Mouse (Mus musculus): ENCODE measurements around the gene Methig1.
"Not testable (repeated sequence)": the region's sequence is repeated elsewhere in the genome, so short reads cannot be mapped to it uniquely, and the experiment has no call there.

The Methig1 gene

GRCm38 (mm10) chr15:100395561-100395960, 42.6 kb downstream of the Methig1 start:
- no peak for DNase-seq (ENCODE audit: low spot score in 2 of 2)

GRCm38 (mm10) chr15:100400592-100401250, 47.8 kb downstream of the Methig1 start:
- DNase-seq (ENCODE audit: low spot score in 2 of 2), result no peak

GRCm38 (mm10) chr15:100401811-100402210, 48.9 kb downstream of the Methig1 start:
- DNase-seq (ENCODE audit: low spot score in 2 of 2), result no peak

- DNase-seq (ENCODE audit: low spot score in 2 of 2), result no peak
Measured at GRCm38 (mm10) chr15:100402347-100402746, 49.4 kb downstream of the Methig1 start.

- no peak for DNase-seq (ENCODE audit: low spot score in 2 of 2)
Measured at GRCm38 (mm10) chr15:100402798-100403197, 49.8 kb downstream of the Methig1 start.

- DNase-seq (ENCODE audit: low spot score in 2 of 2), result no peak
Measured at GRCm38 (mm10) chr15:100403318-100404000, 50.5 kb downstream of the Methig1 start.

- DNase-seq (ENCODE audit: low spot score in 2 of 2), result no peak
Measured at GRCm38 (mm10) chr15:100406088-100406487, 53.1 kb downstream of the Methig1 start.

GRCm38 (mm10) chr15:100410918-100411672, 58.1 kb downstream of the Methig1 start:
- no peak for DNase-seq (ENCODE audit: low spot score in 2 of 2)

GRCm38 (mm10) chr15:100411731-100412130, 58.8 kb downstream of the Methig1 start:
- no peak for DNase-seq (ENCODE audit: low spot score in 2 of 2)

- DNase-seq (ENCODE audit: low spot score in 2 of 2), result no peak
Measured at GRCm38 (mm10) chr15:100413306-100413705, 60.4 kb downstream of the Methig1 start.

GRCm38 (mm10) chr15:100414011-100414410, 61.1 kb downstream of the Methig1 start:
- no peak for DNase-seq (ENCODE audit: low spot score in 2 of 2)

GRCm38 (mm10) chr15:100414942-100415341, 62.0 kb downstream of the Methig1 start:
- no peak for DNase-seq (ENCODE audit: low spot score in 2 of 2)

- no peak for DNase-seq (ENCODE audit: low spot score in 2 of 2)
Measured at GRCm38 (mm10) chr15:100415684-100416083, 62.7 kb downstream of the Methig1 start.

- no peak for DNase-seq (ENCODE audit: low spot score in 2 of 2)
Measured at GRCm38 (mm10) chr15:100417854-100418450, 65.0 kb downstream of the Methig1 start.

GRCm38 (mm10) chr15:100419311-100419710, 66.4 kb downstream of the Methig1 start:
- DNase-seq (ENCODE audit: low spot score in 2 of 2), result no peak

- no peak for DNase-seq (ENCODE audit: low spot score in 2 of 2)
Measured at GRCm38 (mm10) chr15:100419901-100420745, 67.2 kb downstream of the Methig1 start.

- DNase-seq (ENCODE audit: low spot score in 2 of 2), result no peak
Measured at GRCm38 (mm10) chr15:100421059-100421757, 68.3 kb downstream of the Methig1 start.

- not testable (repeated sequence) for DNase-seq (ENCODE audit: low spot score in 2 of 2)
Measured at GRCm38 (mm10) chr15:100421758-100422197, 68.8 kb downstream of the Methig1 start, which contains the start of gene Gm5475. Gene Gm5475, plus strand, starts transcription at chr15:100422147.

- no peak for DNase-seq (ENCODE audit: low spot score in 2 of 2)
Measured at GRCm38 (mm10) chr15:100422476-100422875, 69.5 kb downstream of the Methig1 start.
